Mouse (Mus musculus): Measurements from ENCODE around the gene Pitpnm2. TPM values are rescaled to one million over a fixed set of nuclear protein-coding genes. Genes with fewer than 3 reads are reported as not detected.

The Pitpnm2 gene
- total and polyA plus RNA-seq, 3 experiments = 7.0 to 22.2 TPM; not detected in 1

- peaks cover 2 to 4% of the 10 kb centered on the region in 2 experiments; a peak in 1 of 4 replicates for H3K4me1 ChIP-seq (ENCODE audit: control insufficient read depth in 1 of 2, insufficient read depth in 2 of 2, low read length in 2 of 2)
- H3K9me3 ChIP-seq (replicated peaks; ENCODE audit: insufficient read depth, low read length) = no peaks in the 10 kb centered on the region
- TF ChIP-seq ZMIZ1 (IDR thresholded peaks at IDR 0.05; ENCODE audit: low read depth, low read length) = no peak
- TF ChIP-seq MAX (IDR thresholded peaks at IDR 0.05; ENCODE audit: low read length) = no peak
- no peak for TF ChIP-seq ZNF384 (IDR thresholded peaks at IDR 0.05; ENCODE audit: low read depth, low read length)
- no peak for TF ChIP-seq CTCF (IDR thresholded peaks at IDR 0.05 in 2 of 3, conservative IDR thresholded peaks at IDR 0.05 in 1 of 3; ENCODE audit: control insufficient read depth in 1 of 3, insufficient read depth in 1 of 3, low read depth in 2 of 3, low read length in 3 of 3, poor library complexity in 1 of 3, severe bottlenecking in 1 of 3)
- TF ChIP-seq MYB (IDR thresholded peaks at IDR 0.05; ENCODE audit: low read depth, low read length) = no peak
- TF ChIP-seq KAT2A (conservative IDR thresholded peaks at IDR 0.05; ENCODE audit: low read depth, low read length) = no peak
- TF ChIP-seq ZKSCAN1 (IDR thresholded peaks at IDR 0.05; ENCODE audit: low read depth, low read length) = no peak
- H3K36me3 ChIP-seq (ENCODE audit: control insufficient read depth in 1 of 2, insufficient read depth in 2 of 2, low read length in 2 of 2) = peaks cover 0 to 2% of the 10 kb centered on the region in 2 experiments; a peak in 2 of 4 replicates
- H3K27me3 ChIP-seq (ENCODE audit: control insufficient read depth in 1 of 2, insufficient read depth in 2 of 2, low read length in 2 of 2) = no peaks in the 10 kb centered on the region
- H3K9ac ChIP-seq (ENCODE audit: control insufficient read depth, low read depth, low read length, poor library complexity, severe bottlenecking) = no peak overlapping the region
- H3K4me3 ChIP-seq (ENCODE audit: control insufficient read depth in 1 of 2, insufficient read depth in 1 of 2, low read depth in 2 of 2, low read length in 2 of 2) = no peak overlapping the region
- no peak overlapping the region for H3K27ac ChIP-seq (ENCODE audit: control insufficient read depth, low read depth, low read length)
- no peaks in the 10 kb centered on the region; the same call in 1 of the 2 replicates for H3K79me2 ChIP-seq (ENCODE audit: control insufficient read depth, insufficient read depth, low read length, poor library complexity)
- DNase-seq (ENCODE audit: low read depth, low spot score) = no peak
Measured at GRCm38 (mm10) chr5:124176726-124177132, 72.8 kb downstream of the Pitpnm2 start.

GRCm38 (mm10) chr5:124175138-124175537 lies 74.4 kb downstream of the Pitpnm2 start:
- H3K27me3 ChIP-seq (ENCODE audit: control insufficient read depth in 1 of 2, insufficient read depth in 2 of 2, low read length in 2 of 2) = no peaks in the 10 kb centered on the region
- H3K9me3 ChIP-seq (replicated peaks; ENCODE audit: insufficient read depth, low read length) = no peaks in the 10 kb centered on the region
- no peak overlapping the region for H3K9ac ChIP-seq (ENCODE audit: control insufficient read depth, low read depth, low read length, poor library complexity, severe bottlenecking)
- no peaks in the 10 kb centered on the region for H3K4me1 ChIP-seq (ENCODE audit: control insufficient read depth in 1 of 2, insufficient read depth in 2 of 2, low read length in 2 of 2)
- TF ChIP-seq BHLHE40 (IDR thresholded peaks at IDR 0.05; ENCODE audit: borderline replicate concordance, low read depth, low read length) = no peak
- no peak for TF ChIP-seq USF1 (IDR thresholded peaks at IDR 0.05; ENCODE audit: low read depth, low read length)
- peak; percentile 11 for DNase-seq (ENCODE audit: low read depth, low spot score)
- H3K79me2 ChIP-seq (ENCODE audit: control insufficient read depth, insufficient read depth, low read length, poor library complexity) = no peaks in the 10 kb centered on the region
- H3K36me3 ChIP-seq (ENCODE audit: control insufficient read depth in 1 of 2, insufficient read depth in 2 of 2, low read length in 2 of 2) = no peaks in the 10 kb centered on the region
- H3K4me3 ChIP-seq (ENCODE audit: control insufficient read depth in 1 of 2, insufficient read depth in 1 of 2, low read depth in 2 of 2, low read length in 2 of 2) = no peak overlapping the region
- H3K27ac ChIP-seq (ENCODE audit: control insufficient read depth, low read depth, low read length) = no peak overlapping the region

- Histone ChIP-seq H3K9ac (ENCODE audit: control insufficient read depth, low read depth, low read length, poor library complexity, severe bottlenecking) (no peak overlapping the region), H3K79me2 (ENCODE audit: control insufficient read depth, insufficient read depth, low read length, poor library complexity) (no peaks in the 10 kb centered on the region), H3K27me3 (ENCODE audit: control insufficient read depth in 1 of 2, insufficient read depth in 2 of 2, low read length in 2 of 2) (no peaks in the 10 kb centered on the region), H3K27ac (ENCODE audit: control insufficient read depth, low read depth, low read length) (no peak overlapping the region), H3K9me3 (replicated peaks; ENCODE audit: insufficient read depth, low read length) (no peaks in the 10 kb centered on the region), H3K4me1 (ENCODE audit: control insufficient read depth in 1 of 2, insufficient read depth in 2 of 2, low read length in 2 of 2) (peaks cover 0 to 2% of the 10 kb centered on the region in 2 experiments; a peak in 1 of 4 replicates), H3K4me3 (ENCODE audit: control insufficient read depth in 1 of 2, insufficient read depth in 1 of 2, low read depth in 2 of 2, low read length in 2 of 2) (no peak overlapping the region), H3K36me3 (ENCODE audit: control insufficient read depth in 1 of 2, insufficient read depth in 2 of 2, low read length in 2 of 2) (peaks cover 0 to 2% of the 10 kb centered on the region in 2 experiments; a peak in 1 of 4 replicates)
- TF ChIP-seq GABPA (IDR thresholded peaks at IDR 0.05; ENCODE audit: low read depth, low read length) (no peak), CHD2 (IDR thresholded peaks at IDR 0.05; ENCODE audit: low read length) (no peak), POLR2A (IDR thresholded peaks at IDR 0.05; ENCODE audit: control insufficient read depth in 1 of 2, insufficient read depth in 1 of 2, low read depth in 1 of 2, low read length in 2 of 2, poor library complexity in 1 of 2) (no peak), POLR2AphosphoS5 (IDR thresholded peaks at IDR 0.05; ENCODE audit: borderline replicate concordance, low read depth, low read length) (no peak), UBTF (IDR thresholded peaks at IDR 0.05; ENCODE audit: borderline replicate concordance, insufficient read depth, low read depth, low read length) (no peak), POLR2AphosphoS2 (IDR thresholded peaks at IDR 0.05; ENCODE audit: low read length) (no peak), MXI1 (IDR thresholded peaks at IDR 0.05; ENCODE audit: low read depth, low read length) (no peak), SIN3A (IDR thresholded peaks at IDR 0.05; ENCODE audit: low read length) (no peak), ZC3H11A (IDR thresholded peaks at IDR 0.05; ENCODE audit: low read depth, low read length) (no peak), NELFE (IDR thresholded peaks at IDR 0.05; ENCODE audit: low read depth, low read length) (no peak), GATA1 (IDR thresholded peaks at IDR 0.05; ENCODE audit: low read depth, low read length) (no peak), ZNF384 (IDR thresholded peaks at IDR 0.05; ENCODE audit: low read depth, low read length) (no peak), MAFK (IDR thresholded peaks at IDR 0.05; ENCODE audit: borderline replicate concordance, low read depth, low read length) (no peak), USF2 (IDR thresholded peaks at IDR 0.05; ENCODE audit: borderline replicate concordance in 1 of 2, insufficient read depth in 1 of 2, low read depth in 1 of 2, low read length in 2 of 2) (no peak)
- DNase-seq (ENCODE audit: low read depth, low spot score) = no peak
Measured at GRCm38 (mm10) chr5:124173012-124173985, 76.3 kb downstream of the Pitpnm2 start.

Data from MEL (cell line).